Mouse (Mus musculus) gastrocnemius, adult 8-10 months (tissue): ENCODE data around the gene Nup98. TPM values are rescaled to one million over a fixed set of nuclear protein-coding genes. Genes with fewer than 3 reads are reported as not detected.

ENCODE experiments used
- DNase-seq, 2 experiments: peaks; one replicate each; pipeline ENCODE4 v3.0.0; 2022; ENCODE audit warnings: low spot score in 2 of 2
- total RNA-seq, 4 experiments: library from RNA; stranded (reverse); gene quantifications; 2 replicates each; pipeline ENCODE4 v1.2.4; 2022

Gene Nup98
- 10 to 100 TPM; 22.1 to 29.8 (median 24.3) TPM for total RNA-seq

DNA sequence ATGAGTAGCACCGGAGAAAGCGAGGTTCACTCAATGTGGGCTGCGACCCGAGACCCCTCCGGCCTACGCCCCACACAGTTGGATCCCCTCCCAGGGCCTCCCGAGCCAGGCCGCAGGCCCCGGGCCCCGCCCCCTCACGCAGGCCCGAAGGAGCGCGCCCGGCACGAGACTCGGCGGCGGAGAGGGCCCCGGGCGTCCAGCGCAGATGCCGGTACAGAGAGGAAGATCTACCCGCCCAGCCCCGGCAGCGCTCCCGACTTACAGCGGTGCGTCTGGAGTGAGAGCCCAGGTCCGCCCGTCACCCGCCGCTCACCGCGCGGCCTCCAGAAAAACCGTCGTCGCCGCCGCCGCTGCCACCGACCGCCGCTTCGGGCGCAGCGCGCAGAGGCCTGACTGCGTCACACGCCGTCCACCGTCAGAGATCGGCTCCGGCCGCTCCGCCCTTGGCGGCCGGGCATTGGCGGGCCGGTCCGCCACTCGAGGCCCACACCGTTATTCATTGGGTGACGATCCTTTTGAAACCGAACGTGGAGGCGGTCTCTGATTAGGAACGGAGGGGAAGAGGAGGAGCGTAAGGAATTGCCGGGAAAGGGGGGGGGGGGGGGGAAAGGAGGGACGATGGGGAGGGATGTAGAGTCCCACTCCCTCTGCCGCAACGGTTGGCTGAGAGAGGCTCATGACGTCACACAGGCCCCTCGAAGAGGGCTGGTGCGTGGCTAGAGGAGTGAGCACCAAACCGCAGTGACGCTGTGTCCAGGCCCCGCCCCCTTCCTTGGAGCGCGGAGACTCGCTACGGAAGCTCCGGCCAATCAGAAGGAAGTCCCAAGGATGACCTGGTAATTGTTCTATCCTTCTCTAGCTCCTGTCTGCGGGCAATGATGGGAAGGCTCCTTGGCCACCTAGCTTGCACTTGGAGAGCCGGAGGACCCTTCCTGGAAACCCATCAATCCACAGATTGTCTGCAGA, at the start of gene Nup98, which contains the start of gene Pgap2:
Gene Nup98 (minus strand): TSS at position 421 of the 966 bp plus-strand sequence.
Gene Pgap2 (plus strand): TSS at position 453 of the 966 bp plus-strand sequence.
- peak; percentile 97 to 98 for DNase-seq

DNA sequence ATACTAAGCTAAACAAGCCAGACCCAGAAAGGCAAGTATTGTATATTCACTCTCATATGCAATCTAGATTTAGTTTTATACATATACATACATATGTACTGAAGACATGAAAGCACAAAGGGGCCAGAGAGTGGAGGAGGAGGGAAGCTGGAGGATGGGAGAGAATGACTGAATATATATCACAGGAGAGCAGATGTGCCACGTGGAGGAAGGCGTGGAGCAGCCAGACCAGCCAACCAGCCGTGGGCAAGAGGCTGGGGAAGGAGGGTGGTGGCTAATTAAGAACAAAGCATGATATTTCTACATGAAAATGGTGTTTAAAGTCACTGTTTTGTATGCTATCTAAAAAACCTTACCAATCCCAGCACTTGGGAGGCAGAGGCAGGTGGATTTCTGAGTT, 48.8 kb upstream of the Nup98 start:
- DNase-seq, result no peak

DNA sequence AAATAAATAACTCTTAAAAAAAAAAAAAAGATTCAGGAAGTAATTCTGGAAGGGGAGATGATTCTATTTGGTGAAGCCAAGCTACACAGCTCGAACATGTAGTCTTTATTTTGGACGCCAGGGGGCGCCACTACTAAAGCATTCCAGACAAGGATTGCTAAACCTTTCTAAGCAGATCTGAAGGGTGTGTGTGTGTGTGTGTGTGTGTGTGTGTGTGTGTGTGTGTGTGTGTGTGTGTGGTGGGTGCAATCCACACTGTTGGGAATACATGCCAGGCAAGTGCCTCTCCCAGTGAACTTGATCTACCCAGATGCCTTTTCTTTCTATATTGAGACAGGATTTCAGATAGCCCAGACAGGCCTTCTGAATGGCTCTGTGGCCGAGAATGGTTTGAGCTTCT, 48.2 kb upstream of the Nup98 start:
- DNase-seq, result peak; percentile 76 to 80

DNA sequence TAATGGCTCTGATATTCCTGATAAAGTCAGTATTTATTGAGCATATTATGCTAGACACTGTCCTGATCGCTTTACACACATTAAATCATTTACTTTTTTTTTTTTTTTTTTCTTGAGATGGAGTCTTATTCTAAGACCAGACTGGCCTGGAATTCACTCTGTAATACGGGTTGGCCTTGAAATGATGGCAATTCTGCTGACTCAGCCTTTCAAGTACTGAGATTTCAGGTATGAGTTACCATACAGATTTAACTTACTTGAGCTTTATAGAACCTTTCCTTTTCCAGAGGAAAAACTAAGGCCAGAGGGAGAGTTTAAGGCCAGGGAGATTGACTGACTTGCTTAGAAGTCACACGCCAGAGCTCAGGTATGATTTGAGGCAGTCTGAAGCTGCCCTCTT, 46.7 kb upstream of the Nup98 start:
- no peak for DNase-seq

DNA sequence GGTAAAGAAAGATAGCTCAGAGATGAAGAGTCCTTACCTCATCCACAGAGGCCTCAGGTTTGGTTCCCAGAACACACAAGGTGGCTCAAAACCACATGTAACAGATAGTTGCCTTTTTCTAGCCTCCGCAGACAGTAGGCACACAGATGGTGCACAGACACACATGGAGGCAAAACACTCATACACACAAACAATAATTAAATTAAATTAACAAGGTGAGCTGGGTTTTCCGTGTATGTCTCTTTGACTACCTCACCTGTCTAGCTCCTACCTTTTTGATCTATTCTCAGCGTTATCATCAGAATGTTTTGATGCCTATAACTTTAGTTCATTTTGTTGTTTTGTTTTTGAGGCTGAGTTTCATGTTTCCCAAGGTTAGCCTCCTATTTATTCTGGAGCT, 46.0 kb upstream of the Nup98 start, which contains the start of gene Rhog:
Gene Rhog (minus strand): TSS at position 101 of the 400 bp plus-strand sequence.
- no peak for DNase-seq

DNA sequence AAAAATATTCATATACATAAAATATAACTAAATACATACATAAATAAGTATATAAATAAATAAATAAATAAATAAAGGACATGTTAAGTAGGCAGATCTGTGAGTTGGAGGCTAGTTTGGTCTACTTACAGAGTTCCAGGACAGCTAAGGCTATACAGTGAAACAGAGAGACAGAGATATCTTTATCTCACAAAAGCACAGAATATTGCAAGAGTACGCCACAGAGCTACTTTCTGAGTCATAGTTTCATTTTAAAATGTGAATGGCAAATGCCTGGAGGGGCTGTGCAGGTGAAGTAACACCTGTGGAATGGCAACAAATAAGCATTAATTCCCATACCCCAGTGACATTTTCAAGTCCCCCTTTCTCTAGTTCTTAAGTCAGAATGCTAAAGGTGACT, 43.7 kb upstream of the Nup98 start:
- DNase-seq, result no peak

DNA sequence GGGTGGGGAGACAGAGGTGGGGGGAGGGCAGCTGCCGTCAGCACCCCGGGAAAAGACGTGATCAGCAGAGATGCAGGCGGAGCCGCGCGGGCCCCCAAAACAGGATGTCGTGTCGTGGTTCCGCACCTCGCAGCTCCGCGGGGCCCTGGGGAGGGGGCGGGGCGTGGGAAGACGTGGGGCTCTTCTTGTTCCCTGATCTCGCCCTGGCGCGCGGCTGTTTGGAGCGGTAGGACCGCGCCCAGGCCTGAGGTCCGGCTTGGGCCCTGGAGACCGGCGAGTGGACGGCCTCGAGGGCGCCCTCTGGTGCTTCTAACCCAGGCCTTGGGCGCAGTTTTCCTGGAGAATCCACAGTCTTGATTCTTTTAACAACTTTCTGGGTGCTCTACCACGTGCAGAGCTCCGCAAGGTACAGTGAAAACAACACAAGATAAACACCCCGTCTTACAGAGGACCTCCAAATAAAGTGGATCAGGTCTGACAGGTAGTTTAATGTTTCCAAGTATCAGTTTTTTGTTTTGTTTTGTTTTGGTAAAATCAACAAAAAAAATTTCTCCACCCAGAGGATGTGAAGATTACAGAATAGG, 40.7 kb upstream of the Nup98 start:
- peak; percentile 89 to 92 for DNase-seq

DNA sequence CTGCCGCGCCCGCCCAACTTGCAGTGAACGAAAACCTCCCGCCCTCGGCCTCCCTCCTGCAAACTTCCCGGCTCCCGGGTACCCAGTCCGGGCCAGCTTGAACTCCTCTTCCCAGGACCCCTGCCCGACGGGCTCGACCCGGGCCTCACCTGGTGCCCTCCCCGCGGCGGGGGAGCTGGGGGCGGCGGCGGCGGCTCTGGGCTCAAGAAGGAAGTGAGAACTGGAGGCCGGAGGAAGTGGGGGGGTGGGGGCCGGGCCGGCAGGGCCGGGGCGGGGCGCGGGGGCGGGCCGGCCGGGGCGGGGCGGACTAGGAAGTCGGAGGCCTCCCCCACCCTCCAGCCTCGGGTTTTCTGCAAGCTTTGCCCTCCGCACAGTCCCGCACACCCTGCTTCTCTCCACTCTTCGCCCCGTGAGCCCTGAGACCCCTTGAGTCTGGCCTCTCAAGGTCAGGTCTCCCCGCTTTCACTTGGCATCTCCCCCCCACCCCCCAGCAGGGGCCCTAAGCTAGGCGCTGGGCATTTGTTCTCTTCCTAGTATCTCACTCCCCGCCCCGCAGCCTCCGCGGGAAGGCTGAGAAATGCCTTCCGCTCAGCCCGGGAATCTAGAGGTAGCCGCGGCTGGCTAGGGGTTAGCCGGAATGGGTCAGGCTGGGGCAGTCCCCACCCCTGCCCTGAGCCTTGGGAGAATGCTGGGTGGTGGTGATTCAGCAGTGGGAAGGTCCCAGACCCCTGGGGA, 40.1 kb upstream of the Nup98 start:
- DNase-seq, result peak; percentile 52 to 66

DNA sequence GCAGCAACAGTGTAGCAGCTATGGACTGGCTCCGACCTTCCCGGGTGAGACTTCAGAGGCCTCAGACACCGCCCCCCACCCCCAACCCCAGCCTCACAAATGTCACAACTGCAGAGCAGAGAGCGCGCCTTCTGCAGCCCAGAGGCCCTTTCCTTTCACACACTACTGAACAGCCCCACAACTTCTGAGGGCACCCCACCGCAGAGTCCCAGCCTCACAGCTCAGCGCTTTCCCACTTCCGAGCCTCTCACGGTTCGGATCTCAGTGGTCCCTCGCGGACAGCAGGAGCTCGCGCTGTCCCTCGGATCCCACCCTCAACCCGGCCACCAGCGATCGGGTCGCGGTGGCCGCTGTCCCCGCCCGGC, 39.5 kb upstream of the Nup98 start:
- no peak for DNase-seq

DNA sequence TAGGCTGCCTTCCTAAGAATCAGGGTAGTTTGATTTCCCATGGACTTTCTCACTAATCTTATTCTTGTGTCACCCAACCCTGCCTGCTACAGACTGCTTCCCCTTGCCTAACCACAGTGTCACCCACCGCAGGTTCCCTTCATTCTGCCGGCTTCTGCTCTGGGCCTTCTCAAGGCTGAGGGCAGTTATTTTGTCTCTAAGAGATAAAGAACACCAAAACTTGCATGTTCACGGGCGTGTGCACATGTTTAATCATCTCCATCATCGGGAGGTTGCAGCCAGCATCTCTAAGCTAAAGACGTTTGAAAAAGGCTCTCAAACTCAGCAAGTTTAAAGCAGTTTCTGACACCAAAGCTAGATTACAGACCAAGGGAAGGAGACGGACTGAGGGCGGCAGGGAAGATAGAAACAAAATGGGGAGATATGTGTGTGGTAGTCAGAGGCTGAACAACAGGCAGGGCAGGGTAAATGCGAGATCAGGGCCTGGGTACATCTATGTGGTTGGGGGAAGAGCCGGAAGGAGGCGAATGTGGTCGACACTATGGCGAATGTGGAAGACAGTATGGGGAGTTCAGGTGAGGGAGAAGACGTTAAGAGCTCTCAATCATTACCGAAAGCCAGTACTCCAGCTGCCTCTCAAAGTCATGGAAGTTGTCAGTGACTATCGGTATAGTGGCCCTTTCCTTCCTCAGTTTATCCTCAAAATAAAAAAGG, 38.9 kb upstream of the Nup98 start:
- DNase-seq, result no peak

DNA sequence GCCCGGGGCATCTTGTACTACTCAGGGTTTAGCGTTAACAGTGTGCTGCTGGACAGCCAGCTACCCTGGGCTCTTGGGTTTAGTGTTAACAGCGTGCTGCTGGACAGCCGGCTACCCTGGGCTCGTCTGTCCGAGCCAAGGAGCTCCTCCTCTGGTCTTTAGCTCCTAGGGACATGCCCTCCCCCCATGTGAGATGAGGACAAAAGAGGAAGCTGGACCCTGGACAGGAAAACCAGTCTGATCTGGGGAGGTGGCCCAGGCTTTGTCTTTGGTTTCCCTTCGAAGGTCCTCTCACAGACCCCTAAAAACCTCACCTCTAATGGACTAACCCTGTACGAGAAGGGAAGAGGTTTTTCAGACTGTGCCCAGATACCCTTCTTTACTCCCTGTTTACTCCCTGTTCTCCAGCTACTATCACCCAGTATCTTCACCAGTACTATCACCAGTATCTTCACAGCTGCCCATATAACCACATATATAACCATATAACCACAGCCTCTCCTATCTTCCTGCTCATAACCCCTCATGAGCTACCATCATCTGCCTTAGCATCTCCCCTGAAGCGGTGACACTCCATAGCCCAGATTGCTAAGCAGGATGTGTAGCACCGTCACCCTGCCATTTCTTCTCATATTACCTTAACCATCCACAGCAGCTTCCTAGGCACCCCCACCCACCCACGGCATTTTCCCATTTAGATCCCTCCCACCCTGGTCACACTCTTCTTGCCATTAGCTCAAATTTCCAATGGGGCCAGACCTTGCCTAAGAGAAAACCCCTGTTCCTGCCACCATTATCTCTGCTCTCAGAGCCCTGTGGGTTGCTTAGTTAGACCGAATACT, 37.2 kb upstream of the Nup98 start:
- no peak for DNase-seq

DNA sequence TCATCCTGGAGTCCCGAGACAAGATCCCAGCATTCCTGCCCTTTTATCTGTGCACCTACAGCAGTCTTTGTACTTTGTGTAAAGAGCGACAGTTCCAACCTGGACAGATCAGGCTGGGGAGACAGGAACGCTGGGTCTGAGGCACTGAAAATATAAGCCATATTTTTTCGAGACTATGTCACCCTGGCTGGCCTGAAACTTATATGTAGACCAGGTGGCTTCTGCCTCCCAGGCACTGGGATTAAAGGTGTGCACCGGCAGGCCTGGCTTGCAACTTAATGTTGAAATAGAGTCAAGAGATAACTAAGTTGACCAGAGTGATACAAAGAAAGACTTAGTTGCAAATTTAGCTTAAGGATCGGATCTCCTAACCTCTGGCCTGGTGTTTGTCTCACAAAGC, 36.3 kb upstream of the Nup98 start:
- no peak for DNase-seq

DNA sequence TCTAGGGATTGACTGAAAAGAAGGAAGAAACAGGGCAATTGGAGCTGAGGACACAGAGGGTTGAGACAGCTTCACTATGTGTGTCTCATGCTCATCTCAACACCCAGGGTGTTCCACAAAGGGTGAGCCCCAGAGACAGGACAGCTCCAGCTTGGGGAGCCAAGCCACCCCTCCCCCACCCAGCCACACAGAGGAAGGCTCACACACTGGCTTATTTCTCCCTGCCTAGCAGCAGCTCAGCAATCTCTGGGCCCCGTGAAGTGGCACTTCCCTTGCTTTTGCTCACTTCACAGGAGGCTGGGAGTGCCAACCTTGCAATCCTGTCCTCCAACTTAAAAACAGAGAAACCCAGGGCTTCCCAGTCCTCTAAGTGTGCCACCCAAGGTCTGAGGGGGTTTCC, 35.8 kb upstream of the Nup98 start:
- DNase-seq, result no peak

DNA sequence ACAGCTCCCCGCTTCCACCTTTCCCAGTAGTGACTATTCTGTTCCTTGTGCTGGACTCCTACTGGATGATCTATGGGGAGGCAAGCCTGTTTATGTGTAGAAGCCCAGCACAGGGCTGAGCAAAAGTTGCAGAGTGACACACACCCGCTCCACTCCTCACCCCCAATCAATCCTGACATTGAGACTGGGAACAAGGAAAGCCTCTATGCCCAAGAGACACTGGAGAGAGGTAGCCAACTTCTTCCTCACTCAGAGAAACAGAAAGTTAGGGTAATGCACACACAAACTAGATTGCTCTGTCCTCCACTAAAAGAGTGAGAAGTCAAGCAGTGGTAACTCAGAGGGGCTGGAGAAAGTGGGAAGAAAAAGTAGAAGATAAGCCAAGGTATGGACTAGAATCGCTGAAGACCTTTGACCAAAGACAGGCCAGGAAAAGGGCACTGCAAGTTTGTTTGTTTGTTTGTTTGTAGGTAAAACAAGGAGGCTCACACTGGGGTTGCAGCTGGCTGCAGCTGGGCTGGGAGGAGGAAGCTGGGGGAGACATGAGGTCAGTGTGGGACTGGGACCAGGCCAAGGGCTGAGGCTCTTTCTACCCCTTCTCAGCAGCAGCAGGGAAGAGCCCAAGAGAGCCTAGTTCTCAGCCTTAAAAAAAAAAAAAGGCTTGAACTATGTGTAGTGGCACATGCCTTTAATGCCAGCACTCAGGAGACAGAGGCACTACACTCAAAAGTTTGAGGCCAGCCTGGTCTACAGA, 35.0 kb upstream of the Nup98 start:
- DNase-seq, result peak; percentile 24 to 29

DNA sequence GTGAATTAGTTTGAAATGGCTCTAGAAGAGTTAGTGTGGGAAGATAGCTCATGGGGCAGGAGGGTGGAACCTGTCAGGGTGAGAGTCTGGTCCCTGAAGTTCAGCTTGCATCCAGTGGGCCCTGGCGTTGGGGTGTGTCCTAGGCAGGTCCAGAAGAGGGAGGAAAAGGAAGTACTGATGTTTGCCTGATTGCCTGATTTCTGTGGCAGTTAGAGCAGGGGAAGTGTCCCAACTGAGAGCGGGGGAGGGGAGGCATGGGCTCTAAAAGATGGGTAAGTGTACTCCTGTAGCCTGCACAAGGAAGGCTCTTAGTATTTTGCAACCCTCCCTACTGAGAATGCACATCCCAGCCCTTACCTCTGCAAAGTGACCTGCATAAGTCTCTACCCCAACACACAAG, 33.9 kb upstream of the Nup98 start:
- no peak for DNase-seq

DNA sequence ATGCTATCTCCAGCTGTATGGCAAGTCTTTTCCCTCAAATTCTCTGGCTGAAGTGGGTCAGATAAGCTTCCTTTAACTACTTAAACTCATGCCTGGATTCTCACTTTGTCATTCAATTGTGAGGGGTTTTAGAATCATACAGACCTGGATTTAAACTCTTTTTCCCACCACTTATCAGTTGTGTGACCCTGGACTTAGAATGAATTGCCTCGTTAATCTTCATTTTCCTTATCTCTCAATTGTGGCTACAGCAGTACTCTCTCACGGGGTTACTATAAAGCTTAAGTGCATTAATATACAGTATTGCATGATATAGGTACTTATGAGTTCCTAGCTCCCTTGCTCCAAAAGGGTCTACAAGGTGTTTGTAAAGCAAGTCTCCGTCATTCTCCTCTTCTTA, 32.9 kb upstream of the Nup98 start:
- DNase-seq, result no peak

DNA sequence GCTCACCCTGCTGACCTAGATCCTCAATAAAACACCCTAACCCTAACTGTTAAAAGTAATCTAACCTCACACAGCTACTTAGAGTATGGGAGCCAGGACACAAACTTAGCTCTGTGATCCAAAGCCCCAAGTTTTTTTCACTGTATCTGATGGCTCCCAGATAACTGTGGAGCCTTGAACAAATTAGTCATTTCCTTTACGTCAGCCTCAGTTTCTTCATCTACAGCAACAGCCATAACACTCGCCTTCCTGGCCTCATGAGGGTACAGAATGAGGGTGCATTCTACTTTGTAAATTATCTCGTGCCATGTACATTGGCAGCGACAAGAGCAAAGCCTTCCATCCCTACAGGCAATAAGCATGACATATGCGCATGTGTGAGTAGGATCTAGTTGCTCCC, 32.4 kb upstream of the Nup98 start:
- no peak for DNase-seq

DNA sequence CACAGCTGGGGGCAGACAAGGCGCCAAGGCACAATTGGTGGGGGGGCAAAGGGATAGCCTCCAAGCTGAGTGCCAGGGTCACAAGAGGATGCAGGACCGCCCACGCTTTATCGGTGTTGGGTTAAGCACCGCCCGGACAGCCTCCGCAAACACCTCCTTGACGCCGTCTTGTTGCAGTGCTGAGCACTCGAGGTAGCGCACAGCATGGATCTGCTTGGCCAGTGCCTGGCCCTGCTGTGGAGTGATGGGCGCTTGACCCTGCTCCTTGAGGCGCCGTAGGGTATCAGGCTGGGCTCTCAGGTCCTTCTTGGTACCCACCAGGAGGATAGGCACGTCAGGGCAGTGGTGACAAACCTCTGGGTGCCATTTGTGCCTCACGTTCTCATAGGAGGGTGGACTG, 29.6 kb upstream of the Nup98 start:
- DNase-seq, result no peak

DNA sequence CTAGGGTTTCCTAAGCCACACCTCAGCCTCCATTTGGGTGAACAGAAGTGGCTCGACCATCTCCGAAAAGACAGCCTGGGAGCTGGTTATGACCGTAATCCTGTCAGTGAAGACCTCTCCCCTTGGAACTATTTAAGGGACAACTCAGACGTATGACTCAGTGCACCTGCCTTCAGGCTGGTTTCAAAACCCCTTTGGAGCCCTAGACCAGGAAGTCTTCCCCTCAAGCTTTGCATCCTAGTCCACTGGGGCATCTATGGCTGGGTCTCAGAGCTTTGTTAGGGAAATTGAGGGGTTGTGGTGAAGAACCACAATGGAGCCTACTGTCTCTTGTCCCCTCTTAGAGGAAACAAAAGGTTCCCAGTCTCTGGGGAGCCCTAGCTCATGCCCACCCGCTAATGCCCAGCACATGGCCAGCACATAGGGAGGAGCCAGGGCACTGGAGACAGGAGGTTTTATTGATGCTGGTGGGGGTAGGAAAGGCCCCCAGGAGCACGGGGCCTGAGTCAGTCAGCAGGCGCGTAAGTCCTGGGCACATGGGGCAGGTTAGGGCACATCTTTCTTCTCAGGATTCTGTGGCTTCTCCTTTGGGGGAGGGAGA, 28.8 kb upstream of the Nup98 start:
- no peak for DNase-seq
